Mouse (Mus musculus) limb, embryonic 10.5 days (tissue): ENCODE measurements around the gene St3gal2. TPM values are rescaled to one million over a fixed set of nuclear protein-coding genes. Genes with fewer than 3 reads are reported as not detected.
"Not testable (repeated sequence)": the region's sequence is repeated elsewhere in the genome, so short reads cannot be mapped to it uniquely, and the experiment has no call there.

Experiments used
- DNase-seq: peaks from one replicate; pipeline ENCODE4 v3.0.0-alpha.2; 2017; ENCODE audit warnings: low spot score
- H3K27ac ChIP-seq: fragments of 300-500 bp; sonication (generic); 2 replicates; pipeline ENCODE4 v1.5.1; 2016; ENCODE audit warnings: mild to moderate bottlenecking
- H3K27me3 ChIP-seq: fragments of 300-500 bp; sonication (generic); 2 replicates; pipeline ENCODE4 v1.6.1; 2016; ENCODE audit warnings: low read depth, mild to moderate bottlenecking; ENCODE audit not compliant: poor library complexity, severe bottlenecking
- H3K36me3 ChIP-seq: fragments of 300-500 bp; sonication (generic); 2 replicates; pipeline ENCODE4 v1.6.1; 2016; ENCODE audit warnings: mild to moderate bottlenecking, moderate library complexity
- H3K4me1 ChIP-seq: fragments of 300-500 bp; sonication (generic); 2 replicates; pipeline ENCODE4 v1.6.1; 2016
- H3K4me3 ChIP-seq: fragments of 300-500 bp; sonication (generic); 2 replicates; pipeline ENCODE4 v1.5.1; 2016; ENCODE audit warnings: mild to moderate bottlenecking, moderate library complexity
- H3K9me3 ChIP-seq: fragments of 300-500 bp; sonication (generic); replicated peaks from 2 replicates; pipeline ENCODE4 v1.6.1; 2016; ENCODE audit warnings: mild to moderate bottlenecking
- WGBS: fragments of 180-500 bp; shearing (Covaris S2); methylation state at CpG from one replicate; pipeline ENCODE4 v1.1.7; 2016; 5-methylcytosine and 5-hydroxymethylcytosine counted together
- polyA plus RNA-seq: library from polyadenylated mRNA; unstranded; fragments of >200 nt; fragmentation: Nextera tagmentation; extraction: Ambion mirVana; gene quantifications from 2 replicates; pipeline ENCODE4 v1.2.1, GENCODE M21; 2016

St3gal2 gene
- polyA plus RNA-seq, 1 experiment from 2014 or later: 42.2 TPM

DNA sequence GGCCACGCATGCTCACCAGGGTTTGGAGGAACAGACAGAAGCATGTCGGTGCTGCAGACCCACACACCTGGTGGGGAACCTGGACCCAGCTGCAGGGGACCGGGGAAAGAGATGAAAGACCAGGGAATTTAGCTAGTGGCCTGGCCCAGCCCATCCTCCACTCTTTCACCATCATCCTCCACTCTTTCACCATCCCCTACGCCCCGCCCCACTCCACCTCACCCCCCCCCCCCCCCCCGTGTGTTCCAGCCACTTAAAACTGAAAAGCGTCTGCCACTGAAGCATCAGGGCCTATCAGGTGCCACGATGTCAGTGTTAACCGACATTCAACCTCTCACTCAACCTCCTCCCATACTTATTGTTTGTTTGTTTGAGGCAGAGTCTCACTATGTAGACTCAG lies 24.5 kb upstream of the St3gal2 start:
- Histone ChIP-seq H3K27me3 (no peaks in the 10 kb centered on the region), H3K4me1 (no peaks in the 10 kb centered on the region), H3K27ac (no peak overlapping the region), H3K36me3 (peaks cover 63% of the 10 kb centered on the region), H3K9me3 (no peaks in the 10 kb centered on the region), H3K4me3 (no peak overlapping the region)
- WGBS: 82% methylated on average over 9 of the region's 9 CpGs
- no peak for DNase-seq

DNA sequence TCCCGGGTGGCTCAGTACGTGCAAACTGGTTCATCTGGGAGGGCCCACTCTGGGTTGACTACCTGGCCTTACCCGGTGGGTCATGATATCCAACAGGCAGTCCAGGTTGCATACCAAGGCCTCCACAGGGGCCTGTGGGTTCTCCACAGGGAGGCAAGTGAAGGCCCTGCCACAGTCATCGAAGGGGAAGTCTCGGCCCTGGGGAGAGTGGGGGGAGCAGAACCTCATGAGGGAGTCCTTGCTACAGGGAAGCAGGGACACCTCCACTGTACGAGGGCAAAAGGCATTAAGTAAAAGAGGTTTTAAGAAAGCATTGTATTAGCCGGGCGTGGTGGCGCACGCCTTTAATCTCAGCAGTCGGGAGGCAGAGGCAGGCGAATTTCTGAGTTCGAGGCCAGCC lies 23.9 kb upstream of the St3gal2 start:
- H3K36me3 ChIP-seq: peaks cover 58% of the 10 kb centered on the region
- DNase-seq: no peak
- 0 out of 2 replicates have a peak overlapping the region, but pooled peaks have one; percentile 19 for H3K27ac ChIP-seq
- H3K27me3 ChIP-seq: no peaks in the 10 kb centered on the region
- H3K4me1 ChIP-seq: no peaks in the 10 kb centered on the region
- no peak overlapping the region for H3K4me3 ChIP-seq
- no peaks in the 10 kb centered on the region for H3K9me3 ChIP-seq
- 97% methylated on average over 13 of the region's 13 CpGs for WGBS

DNA sequence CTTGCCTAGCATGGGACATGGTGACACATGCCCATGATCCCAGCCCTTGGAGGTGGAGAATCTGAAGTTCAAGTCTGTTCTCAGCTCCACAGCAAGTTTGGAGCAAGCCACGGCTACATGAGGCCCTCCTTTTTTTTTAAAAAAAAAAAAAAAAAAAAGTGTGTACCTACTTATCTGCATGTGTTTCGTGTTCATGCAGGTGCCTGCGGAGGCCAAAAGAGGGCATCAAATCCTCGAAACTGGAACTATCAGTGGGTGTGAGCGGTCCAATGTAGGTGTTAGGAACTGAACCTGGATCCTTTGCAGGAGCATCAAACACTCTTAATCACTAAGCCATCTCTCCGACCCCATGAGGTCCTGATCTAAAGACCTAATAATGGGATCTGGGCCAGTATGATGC lies 22.2 kb upstream of the St3gal2 start:
- H3K9me3 ChIP-seq: no peaks in the 10 kb centered on the region
- peaks cover 47% of the 10 kb centered on the region for H3K36me3 ChIP-seq
- WGBS: 96% methylated on average over 6 of the region's 6 CpGs
- H3K27ac ChIP-seq: no peak overlapping the region
- DNase-seq: no peak
- H3K4me3 ChIP-seq: no peak overlapping the region
- no peaks in the 10 kb centered on the region for H3K27me3 ChIP-seq
- peaks cover 7% of the 10 kb centered on the region for H3K4me1 ChIP-seq

DNA sequence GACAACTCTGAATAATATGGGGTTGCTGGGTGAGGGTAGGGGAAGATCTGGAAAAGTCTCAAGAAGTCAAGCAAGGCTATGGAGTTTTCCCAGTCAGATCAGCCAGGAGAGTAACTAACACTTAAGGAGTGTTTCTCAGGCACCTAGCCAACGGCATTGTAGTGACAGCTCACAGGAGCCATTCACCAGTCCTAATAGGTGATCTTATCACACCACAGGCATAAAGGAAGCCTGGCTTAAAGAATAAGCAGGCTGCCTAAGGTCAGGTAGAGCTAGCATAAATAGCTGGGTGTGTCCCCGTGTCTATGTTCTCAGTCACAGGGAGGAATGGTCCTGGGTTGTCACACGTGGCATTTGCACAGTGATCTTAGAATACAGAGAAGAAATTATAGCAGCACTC lies 18.7 kb upstream of the St3gal2 start:
- no peak overlapping the region for H3K27ac ChIP-seq
- peaks cover 7% of the 10 kb centered on the region for H3K4me1 ChIP-seq
- no peak overlapping the region for H3K4me3 ChIP-seq
- peaks cover 20% of the 10 kb centered on the region for H3K36me3 ChIP-seq
- DNase-seq: no peak
- WGBS: 76% methylated on average over 3 of the region's 3 CpGs
- no peaks in the 10 kb centered on the region for H3K9me3 ChIP-seq
- no peaks in the 10 kb centered on the region for H3K27me3 ChIP-seq

DNA sequence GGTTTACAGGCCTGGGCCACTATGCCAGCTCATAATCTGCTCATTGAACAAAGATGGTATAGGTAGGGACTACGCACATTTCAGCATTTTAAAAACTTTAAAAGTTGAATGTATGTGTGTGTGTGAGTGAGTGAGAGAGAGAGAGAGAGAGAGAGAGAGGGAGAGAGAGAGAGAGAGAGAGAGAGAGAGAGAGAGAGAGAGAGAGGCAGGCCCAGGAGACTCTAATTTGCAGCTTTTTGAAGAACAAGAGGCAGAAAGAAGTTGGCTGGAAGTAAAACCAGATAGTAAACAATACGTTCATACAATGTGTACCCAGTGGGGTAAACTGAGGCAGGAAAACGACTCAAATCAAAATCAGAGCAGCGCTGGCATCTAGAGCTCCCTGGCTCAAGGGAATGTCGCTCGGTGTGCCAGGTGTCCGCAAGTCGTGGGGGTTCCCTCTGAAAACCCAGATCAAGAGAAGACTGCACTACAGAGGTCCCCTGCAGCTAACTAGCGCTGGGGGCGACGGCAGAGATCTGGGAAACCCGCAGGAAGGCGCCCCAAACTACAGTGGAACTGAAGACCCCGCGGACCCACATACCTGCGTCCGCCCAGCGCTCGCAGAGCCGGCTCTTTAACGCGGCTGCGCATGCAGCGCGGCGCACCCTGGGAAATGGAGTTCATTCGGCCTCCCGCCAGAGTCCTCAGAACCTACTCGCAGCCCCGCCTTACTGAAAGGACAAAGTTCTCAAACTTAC lies 17.7 kb upstream of the St3gal2 start, which contains the start of gene Fuk:
TSS of gene Fuk (minus strand) at position 650 of the 740 bp plus-strand sequence.
- Histone ChIP-seq H3K9me3 (no peaks in the 10 kb centered on the region), H3K36me3 (peaks cover 20% of the 10 kb centered on the region), H3K27ac (peak within 1 kb of the TSS; percentile 85), H3K4me3 (peak within 1 kb of the TSS; percentile 74), H3K27me3 (no peaks in the 10 kb centered on the region), H3K4me1 (peaks cover 7% of the 10 kb centered on the region)
- 3% methylated on average over 30 of the region's 30 CpGs for WGBS
- DNase-seq: peak; percentile 86

DNA sequence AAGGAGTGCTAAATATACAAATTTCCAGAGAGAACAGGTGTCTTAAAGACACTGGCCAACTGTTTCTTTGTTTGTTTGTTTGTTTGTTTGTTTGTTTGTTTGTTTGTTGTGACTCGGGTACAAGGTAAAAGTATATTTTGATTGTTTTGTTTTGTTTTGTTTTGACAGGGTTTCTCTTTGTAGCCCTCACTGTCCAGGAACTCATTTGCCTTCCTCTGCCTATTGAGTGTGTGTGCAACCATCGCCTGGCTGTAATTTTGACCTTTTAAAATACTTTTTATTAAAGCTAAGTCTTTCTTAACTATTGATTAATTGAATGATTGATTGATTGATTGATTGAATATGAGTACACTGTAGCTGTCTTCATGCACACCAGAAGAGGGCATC lies 17.1 kb upstream of the St3gal2 start:
- H3K4me3 ChIP-seq: peak overlapping the region; percentile 74
- 73% methylated on average over 2 of the region's 2 CpGs for WGBS
- DNase-seq: no peak

DNA sequence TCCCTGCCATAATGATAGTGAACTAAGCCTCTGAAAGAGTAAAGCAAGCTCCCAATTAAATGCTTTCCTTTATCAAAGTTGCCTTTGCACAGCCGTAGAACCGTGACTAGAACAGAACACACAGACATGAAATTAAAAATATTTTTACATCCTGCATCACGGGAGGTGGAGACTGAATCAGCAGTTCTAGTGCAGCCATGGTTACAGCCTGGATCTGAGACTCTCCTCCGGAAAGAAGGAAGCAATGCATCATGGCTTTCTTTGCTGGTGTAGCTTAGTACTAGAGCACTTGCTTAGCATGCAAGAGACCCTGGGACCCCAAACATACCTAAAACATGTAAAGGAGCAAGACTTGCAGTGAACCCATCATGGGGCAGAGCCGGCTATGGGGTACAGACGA lies 14.3 kb upstream of the St3gal2 start:
- WGBS: 90% methylated on average over 6 of the region's 6 CpGs
- no peak overlapping the region for H3K4me3 ChIP-seq
- H3K27ac ChIP-seq: no peak overlapping the region
- H3K4me1 ChIP-seq: peaks cover 7% of the 10 kb centered on the region
- no peaks in the 10 kb centered on the region for H3K9me3 ChIP-seq
- no peaks in the 10 kb centered on the region for H3K36me3 ChIP-seq
- H3K27me3 ChIP-seq: no peaks in the 10 kb centered on the region
- no peak for DNase-seq

More for the DNA sequence above, 17.1 kb upstream of the St3gal2 start:
- no peaks in the 10 kb centered on the region for H3K27me3 ChIP-seq
- peak overlapping the region; percentile 85 for H3K27ac ChIP-seq
- peaks cover 18% of the 10 kb centered on the region for H3K36me3 ChIP-seq
- H3K9me3 ChIP-seq: no peaks in the 10 kb centered on the region
- H3K4me1 ChIP-seq: peaks cover 7% of the 10 kb centered on the region

DNA sequence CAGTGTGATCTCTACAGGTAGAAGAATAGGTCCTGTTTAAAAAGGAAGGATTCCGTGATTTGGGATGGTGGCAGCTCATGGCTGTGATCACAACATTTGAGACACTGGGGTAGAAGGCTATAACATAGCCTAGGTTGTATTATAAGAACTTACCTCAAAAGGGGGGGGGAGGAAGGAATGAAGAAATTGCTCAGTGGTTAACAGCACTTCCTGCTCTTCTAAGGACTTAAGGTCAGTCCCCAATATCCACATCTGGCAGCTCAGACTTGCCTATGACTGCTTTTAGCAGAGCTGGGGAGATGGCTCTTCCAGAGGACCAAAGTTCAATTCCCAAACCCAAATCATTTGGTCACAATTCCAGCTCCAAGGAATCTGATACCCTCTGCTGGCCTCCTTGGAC lies 13.0 kb upstream of the St3gal2 start:
- no peak overlapping the region for H3K4me3 ChIP-seq
- 97% methylated on average over 1 of the region's 1 CpGs for WGBS

DNA sequence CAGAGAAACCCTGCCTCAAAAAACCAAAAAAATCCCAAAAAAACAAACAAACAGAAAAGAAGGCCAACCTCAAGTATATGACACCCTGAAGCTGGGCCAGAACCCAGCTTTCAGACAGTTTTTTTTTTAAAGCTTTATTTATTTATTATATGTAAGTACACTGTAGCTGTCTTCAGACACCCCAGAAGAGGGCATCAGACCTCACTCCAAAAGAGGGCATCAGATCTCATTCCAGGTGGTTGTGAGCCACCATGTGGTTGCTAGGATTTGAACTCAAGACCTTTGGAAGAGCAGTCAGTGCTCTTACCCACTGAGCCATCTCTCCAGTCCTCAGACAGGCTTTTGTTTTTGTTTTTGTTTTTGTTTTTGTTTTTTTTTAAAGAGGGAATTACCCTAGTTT lies 9.9 kb upstream of the St3gal2 start:
- not testable (repeated sequence) for H3K9me3 ChIP-seq, H3K36me3 ChIP-seq, H3K4me1 ChIP-seq, H3K27ac ChIP-seq, H3K27me3 ChIP-seq, H3K4me3 ChIP-seq, DNase-seq

More for the DNA sequence above, 13.0 kb upstream of the St3gal2 start:
- Histone ChIP-seq H3K27me3 (no peaks in the 10 kb centered on the region), H3K9me3 (no peaks in the 10 kb centered on the region), H3K36me3 (no peaks in the 10 kb centered on the region), H3K27ac (no peak overlapping the region), H3K4me1 (peaks cover 2% of the 10 kb centered on the region)
- DNase-seq: no peak

DNA sequence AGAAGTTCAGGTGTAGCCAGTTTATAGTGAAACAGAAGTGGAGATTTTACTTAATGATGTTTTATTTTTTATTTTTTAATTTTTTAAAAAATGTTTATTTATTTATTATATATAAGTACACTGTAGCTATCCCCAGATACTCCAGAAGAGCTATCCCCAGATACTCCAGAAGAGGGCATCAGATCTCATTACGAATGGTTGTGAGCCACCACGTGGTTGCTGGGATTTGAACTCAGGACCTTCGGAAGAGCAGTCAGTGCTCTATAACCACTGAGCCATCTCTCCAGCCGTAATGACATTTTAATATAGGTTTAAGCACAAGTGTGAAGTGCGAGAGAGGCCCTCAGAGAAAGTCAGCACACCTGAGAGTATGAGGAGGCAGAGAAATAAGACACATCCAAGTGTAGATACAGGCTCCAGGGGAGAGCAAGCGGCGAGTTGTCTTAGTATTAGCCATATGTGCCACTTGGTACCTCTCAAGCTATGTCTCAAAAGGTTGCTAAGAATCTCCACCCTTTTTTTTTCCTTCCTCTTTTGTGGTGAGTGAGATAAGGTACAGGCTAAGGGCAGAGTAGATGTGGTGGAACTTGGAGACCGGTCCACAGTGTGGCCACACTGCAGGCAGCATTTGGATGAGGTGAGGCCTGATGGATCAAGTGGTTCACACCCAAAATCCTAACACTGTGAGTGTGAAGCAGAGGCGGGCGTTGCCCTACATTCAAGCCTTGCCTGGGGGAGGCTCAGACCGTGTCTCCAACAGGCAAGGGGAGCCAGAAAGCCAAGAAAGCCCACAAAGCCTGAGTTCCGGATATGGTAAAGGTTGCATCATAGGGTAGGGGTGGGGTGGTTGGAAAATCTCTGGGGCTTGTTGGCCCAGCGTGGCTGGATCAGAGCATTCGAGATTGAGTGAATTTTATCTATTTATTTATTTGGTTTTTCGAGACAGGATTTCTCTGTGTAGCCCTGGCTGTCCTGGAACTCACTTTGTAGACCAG lies 7.8 kb upstream of the St3gal2 start:
- 84% methylated on average over 15 of the region's 15 CpGs for WGBS
- no peak for DNase-seq
- H3K36me3 ChIP-seq: no peaks in the 10 kb centered on the region
- no peaks in the 10 kb centered on the region for H3K27me3 ChIP-seq
- no peak overlapping the region for H3K27ac ChIP-seq
- no peaks in the 10 kb centered on the region for H3K9me3 ChIP-seq
- H3K4me3 ChIP-seq: no peak overlapping the region
- no peaks in the 10 kb centered on the region for H3K4me1 ChIP-seq

DNA sequence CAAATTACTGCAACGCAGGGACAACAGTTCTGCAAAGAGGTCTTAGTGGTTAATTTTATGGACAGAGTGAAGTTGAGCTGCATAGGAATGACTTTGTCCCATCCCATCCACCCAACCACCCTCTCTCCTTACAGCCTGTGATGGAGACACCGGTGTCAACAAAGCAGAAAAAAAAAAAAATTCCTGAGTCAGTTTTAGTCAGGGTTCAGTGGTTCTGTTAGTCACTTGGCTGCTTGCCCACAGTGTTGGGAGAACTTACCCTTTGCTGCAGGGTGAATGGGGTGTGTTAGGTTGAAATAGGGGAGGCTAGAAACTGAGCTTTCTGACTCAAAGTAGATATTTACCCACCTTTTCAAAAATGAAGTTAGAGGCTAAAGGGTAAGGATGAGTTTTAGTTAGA lies 2.3 kb upstream of the St3gal2 start:
- Histone ChIP-seq H3K9me3 (no peaks in the 10 kb centered on the region), H3K4me3 (no peak overlapping the region), H3K27ac (no peak overlapping the region), H3K4me1 (peaks cover 35% of the 10 kb centered on the region), H3K36me3 (peaks cover 8% of the 10 kb centered on the region; the same call in 1 of the 2 replicates), H3K27me3 (no peaks in the 10 kb centered on the region)
- WGBS: 86% methylated on average over 2 of the region's 2 CpGs
- DNase-seq: no peak

DNA sequence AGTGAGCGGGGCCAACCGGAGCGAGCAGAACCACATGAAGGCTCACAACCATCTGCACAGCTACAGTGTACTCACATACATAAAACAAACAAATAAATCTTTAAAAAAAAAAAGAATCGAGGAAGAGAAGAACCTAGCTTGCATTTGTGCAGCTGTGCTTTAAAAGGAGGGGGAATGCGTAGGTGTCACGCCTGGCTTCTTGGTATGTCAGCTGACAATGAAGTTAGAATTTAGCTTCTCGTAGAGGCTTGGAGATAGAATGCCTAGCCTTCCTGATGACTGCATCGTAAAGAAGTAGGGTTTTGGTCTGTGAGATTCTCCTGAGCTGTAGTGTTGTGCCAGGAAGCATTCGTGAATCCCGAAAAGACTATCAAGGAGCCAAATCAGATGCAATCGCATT lies 1.7 kb upstream of the St3gal2 start:
- Histone ChIP-seq H3K4me1 (peaks cover 39% of the 10 kb centered on the region), H3K9me3 (no peaks in the 10 kb centered on the region), H3K27ac (no peak overlapping the region), H3K4me3 (no peak overlapping the region), H3K36me3 (peaks cover 14% of the 10 kb centered on the region), H3K27me3 (no peaks in the 10 kb centered on the region)
- no peak for DNase-seq
- WGBS: 80% methylated on average over 11 of the region's 11 CpGs

DNA sequence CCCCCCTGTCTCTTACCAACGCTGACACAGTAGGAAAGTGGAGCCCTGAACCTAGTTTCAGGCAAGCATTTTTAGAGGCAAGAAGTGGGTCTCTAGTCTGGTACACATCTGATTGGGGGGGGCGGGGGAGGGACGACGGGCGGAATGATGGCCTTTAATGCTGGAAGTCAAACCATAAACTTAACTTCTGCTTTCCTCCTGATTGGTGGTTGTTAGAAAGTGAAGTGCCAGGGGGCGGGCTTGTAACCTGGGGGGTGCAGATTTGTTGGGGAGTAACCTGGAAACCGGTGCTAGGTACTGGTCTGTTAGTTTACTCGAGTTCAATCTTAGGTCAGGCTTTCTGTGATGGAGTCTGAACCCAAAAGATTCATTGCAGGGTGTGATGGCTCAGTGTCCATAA lies 1.3 kb upstream of the St3gal2 start:
- Histone ChIP-seq H3K27ac (no peak overlapping the region), H3K4me1 (peaks cover 39% of the 10 kb centered on the region), H3K27me3 (no peaks in the 10 kb centered on the region), H3K36me3 (peaks cover 19% of the 10 kb centered on the region), H3K9me3 (no peaks in the 10 kb centered on the region), H3K4me3 (no peak overlapping the region)
- DNase-seq: no peak
- WGBS: 52% methylated on average over 8 of the region's 8 CpGs
